Mouse (Mus musculus): ENCODE results near the gene Pak2. TPM values are rescaled to one million over a fixed set of nuclear protein-coding genes. Genes with fewer than 3 reads are reported as not detected.

Pak2 gene
- polyA plus RNA-seq, 1 experiment from 2014 or later = 37.5 TPM

GRCm38 (mm10) chr16:32019678-32020077 lies 59.5 kb downstream of the Pak2 start:
- Histone ChIP-seq H3K4me3 (ENCODE audit: low read depth, low read length) (no peak overlapping the region), H3K9ac (ENCODE audit: low read depth, low read length) (no peak overlapping the region), H3K4me1 (ENCODE audit: control insufficient read depth, insufficient read depth, low read length) (no peaks in the 10 kb centered on the region), H3K27ac (ENCODE audit: low read length) (no peak overlapping the region), H3K27me3 (ENCODE audit: control insufficient read depth, insufficient read depth, low read depth, low read length) (no peaks in the 10 kb centered on the region), H3K36me3 (ENCODE audit: control insufficient read depth, insufficient read depth, low read length) (peaks cover 26% of the 10 kb centered on the region), H3K4me2 (ENCODE audit: low read length) (no peak overlapping the region), H3K9me3 (replicated peaks; ENCODE audit: control insufficient read depth, low read length, poor library complexity, severe bottlenecking) (no peaks in the 10 kb centered on the region)
- no peak for ATAC-seq
- 94% methylated on average over 9 of the region's 9 CpGs for WGBS

GRCm38 (mm10) chr16:32010330-32010729 lies 68.8 kb downstream of the Pak2 start:
- Histone ChIP-seq H3K4me2 (ENCODE audit: low read length) (no peak overlapping the region), H3K4me1 (ENCODE audit: control insufficient read depth, insufficient read depth, low read length) (no peaks in the 10 kb centered on the region), H3K27ac (ENCODE audit: low read length) (no peak overlapping the region), H3K9me3 (replicated peaks; ENCODE audit: control insufficient read depth, low read length, poor library complexity, severe bottlenecking) (no peaks in the 10 kb centered on the region), H3K27me3 (ENCODE audit: control insufficient read depth, insufficient read depth, low read depth, low read length) (no peaks in the 10 kb centered on the region), H3K4me3 (ENCODE audit: low read depth, low read length) (no peak overlapping the region), H3K36me3 (ENCODE audit: control insufficient read depth, insufficient read depth, low read length) (no peaks in the 10 kb centered on the region), H3K9ac (ENCODE audit: low read depth, low read length) (no peak overlapping the region)
- WGBS = 86% methylated on average over 4 of the region's 4 CpGs
- no peak for ATAC-seq

- no peaks in the 10 kb centered on the region for H3K9me3 ChIP-seq (replicated peaks; ENCODE audit: control insufficient read depth, low read length, poor library complexity, severe bottlenecking)
- H3K4me2 ChIP-seq (ENCODE audit: low read length) = no peak overlapping the region
- no peak for ATAC-seq
Observed at GRCm38 (mm10) chr16:32009913-32010312, 69.2 kb downstream of the Pak2 start.

GRCm38 (mm10) chr16:32008529-32009293 lies 70.4 kb downstream of the Pak2 start:
- WGBS = 76% methylated on average over 10 of the region's 10 CpGs
- no peaks in the 10 kb centered on the region for H3K36me3 ChIP-seq (ENCODE audit: control insufficient read depth, insufficient read depth, low read length)

More at GRCm38 (mm10) chr16:32009913-32010312, 69.2 kb downstream of the Pak2 start:
- no peak overlapping the region for H3K9ac ChIP-seq (ENCODE audit: low read depth, low read length)
- no peaks in the 10 kb centered on the region for H3K4me1 ChIP-seq (ENCODE audit: control insufficient read depth, insufficient read depth, low read length)
- 52% methylated on average over 5 of the region's 5 CpGs for WGBS
- no peak overlapping the region for H3K27ac ChIP-seq (ENCODE audit: low read length)
- H3K4me3 ChIP-seq (ENCODE audit: low read depth, low read length) = no peak overlapping the region
- no peaks in the 10 kb centered on the region for H3K27me3 ChIP-seq (ENCODE audit: control insufficient read depth, insufficient read depth, low read depth, low read length)
- no peaks in the 10 kb centered on the region for H3K36me3 ChIP-seq (ENCODE audit: control insufficient read depth, insufficient read depth, low read length)

DNA sequence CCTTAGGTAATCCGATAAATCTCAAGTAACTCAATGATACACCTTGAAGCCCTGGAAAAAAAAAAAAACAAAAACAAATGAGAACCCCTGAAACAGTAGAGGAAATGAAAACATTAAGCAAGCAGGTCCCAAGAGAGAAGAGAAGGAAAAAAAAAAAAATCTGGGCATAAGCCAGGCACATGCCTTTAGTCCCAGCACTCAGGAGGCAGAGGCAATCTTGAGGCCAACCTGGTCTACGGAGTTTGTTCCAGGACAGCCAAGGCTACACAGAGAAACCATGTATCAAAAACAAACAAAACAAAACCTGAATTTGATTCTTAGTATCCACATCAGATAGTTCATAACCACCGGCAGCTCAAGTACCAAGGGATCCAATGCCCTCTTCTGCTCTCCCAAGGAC lies 74.4 kb downstream of the Pak2 start:
- 90% methylated on average over 3 of the region's 3 CpGs for WGBS
- Histone ChIP-seq H3K4me1 (ENCODE audit: control insufficient read depth, insufficient read depth, low read length) (peaks cover 17% of the 10 kb centered on the region), H3K4me3 (ENCODE audit: low read depth, low read length) (no peak overlapping the region), H3K36me3 (ENCODE audit: control insufficient read depth, insufficient read depth, low read length) (no peaks in the 10 kb centered on the region), H3K9ac (ENCODE audit: low read depth, low read length) (no peak overlapping the region), H3K9me3 (replicated peaks; ENCODE audit: control insufficient read depth, low read length, poor library complexity, severe bottlenecking) (no peaks in the 10 kb centered on the region), H3K27me3 (ENCODE audit: control insufficient read depth, insufficient read depth, low read depth, low read length) (no peaks in the 10 kb centered on the region), H3K27ac (ENCODE audit: low read length) (no peak overlapping the region), H3K4me2 (ENCODE audit: low read length) (no peak overlapping the region)
- ATAC-seq = no peak

More at GRCm38 (mm10) chr16:32008529-32009293, 70.4 kb downstream of the Pak2 start:
- no peak overlapping the region for H3K4me2 ChIP-seq (ENCODE audit: low read length)
- peaks cover under 1% of the 10 kb centered on the region for H3K4me1 ChIP-seq (ENCODE audit: control insufficient read depth, insufficient read depth, low read length)
- no peak overlapping the region for H3K9ac ChIP-seq (ENCODE audit: low read depth, low read length)
- H3K4me3 ChIP-seq (ENCODE audit: low read depth, low read length) = no peak overlapping the region
- H3K27me3 ChIP-seq (ENCODE audit: control insufficient read depth, insufficient read depth, low read depth, low read length) = no peaks in the 10 kb centered on the region
- H3K27ac ChIP-seq (ENCODE audit: low read length) = no peak overlapping the region
- ATAC-seq = no peak
- H3K9me3 ChIP-seq (replicated peaks; ENCODE audit: control insufficient read depth, low read length, poor library complexity, severe bottlenecking) = no peaks in the 10 kb centered on the region

DNA sequence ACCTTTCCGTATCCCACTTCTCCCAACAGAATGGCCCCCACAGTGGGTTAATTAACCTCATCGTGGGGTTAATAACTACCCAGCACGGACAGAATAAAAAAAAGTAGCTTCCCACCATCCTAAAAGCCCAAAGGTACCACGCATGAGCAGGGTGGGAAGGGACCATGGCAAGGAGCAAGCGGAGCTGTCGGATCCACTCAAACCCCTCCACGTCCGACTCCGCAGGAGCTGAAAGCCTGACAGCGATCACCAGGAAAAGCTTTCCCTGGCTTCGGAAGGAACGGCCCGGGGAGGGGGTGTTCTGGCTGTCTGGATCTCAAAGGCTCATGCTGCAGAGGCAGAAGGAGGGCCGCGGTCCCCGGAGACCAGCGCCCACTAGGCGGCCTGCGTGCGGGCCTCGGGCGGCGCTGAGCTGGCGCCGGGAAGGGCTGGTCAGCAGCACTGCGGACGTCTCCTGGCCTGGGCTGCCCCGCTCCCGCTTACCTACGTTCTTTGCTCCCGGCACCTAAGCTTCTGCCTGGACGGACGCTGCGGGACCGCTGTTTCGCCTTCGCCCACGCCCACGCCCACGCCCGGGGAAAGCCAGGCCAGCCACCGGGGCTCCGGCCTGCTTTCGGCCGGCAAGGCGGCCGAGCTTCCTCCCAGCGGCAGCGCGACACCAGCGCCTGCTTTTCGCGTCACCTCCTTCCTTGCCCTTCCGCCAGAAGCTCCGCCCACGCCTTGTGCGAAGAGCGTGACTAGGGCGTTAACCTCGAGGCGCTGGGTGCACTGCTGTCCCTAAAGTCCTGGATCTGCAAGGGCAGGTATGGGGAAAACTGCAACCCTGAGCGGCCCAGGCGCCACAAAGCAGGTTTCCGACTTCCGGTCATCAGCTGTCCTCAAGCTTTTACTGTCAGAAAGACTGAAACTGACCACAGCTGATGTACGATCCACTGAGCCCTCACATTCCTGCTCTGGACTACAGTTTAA lies 76.3 kb downstream of the Pak2 start, which contains the start of gene Senp5:
Senp5 (minus strand) TSS at position 779 of the 969 bp plus-strand sequence.
- peaks cover 17% of the 10 kb centered on the region for H3K4me1 ChIP-seq (ENCODE audit: control insufficient read depth, insufficient read depth, low read length)
- peak within 1 kb of the TSS; percentile 97 for H3K9ac ChIP-seq (ENCODE audit: low read depth, low read length)
- peak within 1 kb of the TSS; percentile 78 for H3K4me2 ChIP-seq (ENCODE audit: low read length)
- H3K27ac ChIP-seq (ENCODE audit: low read length) = peak within 1 kb of the TSS; percentile 75
- peak; percentile 96 for ATAC-seq
- no peaks in the 10 kb centered on the region for H3K9me3 ChIP-seq (replicated peaks; ENCODE audit: control insufficient read depth, low read length, poor library complexity, severe bottlenecking)
- H3K27me3 ChIP-seq (ENCODE audit: control insufficient read depth, insufficient read depth, low read depth, low read length) = no peaks in the 10 kb centered on the region
- H3K4me3 ChIP-seq (ENCODE audit: low read depth, low read length) = peak within 1 kb of the TSS; percentile 100
- H3K36me3 ChIP-seq (ENCODE audit: control insufficient read depth, insufficient read depth, low read length) = no peaks in the 10 kb centered on the region
- 1% methylated on average over 62 of the region's 66 CpGs for WGBS

DNA sequence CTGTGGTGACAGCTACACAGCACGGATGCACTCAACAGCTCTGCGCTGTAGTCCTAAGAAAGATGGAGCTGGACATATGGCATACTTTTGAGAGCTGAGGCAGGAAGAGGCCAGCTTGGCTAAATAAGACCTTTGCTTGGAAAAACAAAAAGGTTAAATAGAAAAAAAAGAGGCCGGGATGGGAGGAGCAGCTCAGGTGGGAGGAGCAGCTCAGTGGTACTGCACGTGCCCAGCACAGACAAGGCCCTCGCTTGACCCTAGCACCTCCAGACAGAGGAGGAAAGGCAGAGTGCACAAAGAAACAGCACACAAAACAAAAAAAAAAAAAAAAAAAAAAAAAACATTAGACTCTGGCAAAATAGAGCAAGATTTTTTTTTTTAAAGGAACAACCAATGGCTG lies 82.8 kb downstream of the Pak2 start:
- Histone ChIP-seq H3K27ac (ENCODE audit: low read length) (no peak overlapping the region), H3K27me3 (ENCODE audit: control insufficient read depth, insufficient read depth, low read depth, low read length) (no peaks in the 10 kb centered on the region), H3K4me3 (ENCODE audit: low read depth, low read length) (no peak overlapping the region), H3K4me1 (ENCODE audit: control insufficient read depth, insufficient read depth, low read length) (peaks cover 4% of the 10 kb centered on the region; the same call in 1 of the 2 replicates), H3K9me3 (replicated peaks; ENCODE audit: control insufficient read depth, low read length, poor library complexity, severe bottlenecking) (no peaks in the 10 kb centered on the region), H3K4me2 (ENCODE audit: low read length) (no peak overlapping the region), H3K36me3 (ENCODE audit: control insufficient read depth, insufficient read depth, low read length) (peaks cover 4% of the 10 kb centered on the region; the same call in 1 of the 2 replicates), H3K9ac (ENCODE audit: low read depth, low read length) (no peak overlapping the region)
- no peak for ATAC-seq
- 94% methylated on average over 5 of the region's 5 CpGs for WGBS

GRCm38 (mm10) chr16:31993946-31994345 lies 85.2 kb downstream of the Pak2 start:
- ATAC-seq = no peak
- H3K4me1 ChIP-seq (ENCODE audit: control insufficient read depth, insufficient read depth, low read length) = no peaks in the 10 kb centered on the region
- H3K4me2 ChIP-seq (ENCODE audit: low read length) = no peak overlapping the region
- no peaks in the 10 kb centered on the region for H3K27me3 ChIP-seq (ENCODE audit: control insufficient read depth, insufficient read depth, low read depth, low read length)
- H3K27ac ChIP-seq (ENCODE audit: low read length) = no peak overlapping the region
- no peak overlapping the region for H3K4me3 ChIP-seq (ENCODE audit: low read depth, low read length)
- no peaks in the 10 kb centered on the region for H3K9me3 ChIP-seq (replicated peaks; ENCODE audit: control insufficient read depth, low read length, poor library complexity, severe bottlenecking)
- H3K36me3 ChIP-seq (ENCODE audit: control insufficient read depth, insufficient read depth, low read length) = peaks cover 7% of the 10 kb centered on the region
- no peak overlapping the region for H3K9ac ChIP-seq (ENCODE audit: low read depth, low read length)
